14 mouse cellular contexts compared by ENCODE assay signal in the genomic region with DNA sequence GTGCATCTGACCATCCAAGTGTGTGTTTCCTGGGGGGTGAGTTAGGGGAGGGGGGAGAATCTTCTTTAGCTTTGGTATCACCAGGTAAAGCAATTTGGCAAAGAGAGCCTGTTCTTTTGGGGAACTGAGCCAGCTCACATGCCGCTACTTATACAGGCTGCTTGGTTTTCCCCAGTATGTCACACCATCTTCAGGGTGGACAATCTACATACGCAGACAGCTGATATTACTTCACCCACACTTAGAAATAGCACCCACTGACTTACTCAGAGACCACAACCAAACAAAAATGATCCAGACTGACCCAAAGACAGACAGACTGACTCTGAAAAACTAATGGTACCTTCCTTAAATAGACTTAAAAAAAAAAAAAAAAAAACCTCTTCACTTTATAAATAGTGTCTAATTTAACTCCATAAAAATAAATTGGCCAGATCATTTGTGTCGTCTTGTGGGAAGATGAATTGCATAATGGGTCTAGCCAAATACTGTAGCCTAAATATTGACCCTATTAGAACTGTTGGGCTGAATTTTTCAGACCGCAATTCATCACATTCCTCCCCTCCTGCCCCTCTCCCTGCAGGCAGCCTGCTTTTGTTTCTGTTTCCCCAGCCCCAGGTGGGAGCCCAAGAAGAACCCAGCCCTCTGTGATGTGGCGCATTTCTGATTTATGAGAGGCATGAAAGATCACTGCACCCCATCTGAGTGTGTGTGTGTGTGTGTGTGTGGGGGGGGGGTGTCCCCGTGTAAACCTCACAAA.
DNase-seq lines count a peak whose midpoint lies in the region; ATAC-seq and TF ChIP-seq lines count a peak whose summit lies in the region.
"Had no signal": no experiment of that assay in that cellular context is flagged by ENCODE, and none has a peak within 500 bp of the region (broad histone marks: within the 10 kb centered on the region; RNA-seq: fewer than 3 reads in every experiment).

No protein-coding gene starts in this region.

- H3K9ac ChIP-seq in hindbrain, embryonic 14.5 days = no peak overlapping the region
- no peak overlapping the region for H3K9ac ChIP-seq in neural tube, embryonic 15.5 days (replicated peaks)
- no peak overlapping the region for H3K9ac ChIP-seq in forebrain, embryonic 16.5 days (replicated peaks; ENCODE audit: low read depth, low read length)
- H3K9ac ChIP-seq: liver, embryonic 13.5 days had no signal

- H3K27me3 ChIP-seq in hindbrain, embryonic 10.5 days (ENCODE audit: insufficient read depth, poor library complexity, severe bottlenecking) = 0 out of 2 replicates have a peak, but pooled peaks cover 3% of the 10 kb centered on the region
- H3K27me3 ChIP-seq in hindbrain, embryonic 14.5 days (ENCODE audit: control insufficient read depth, insufficient read depth, low read length) = no peaks in the 10 kb centered on the region
- H3K27me3 ChIP-seq in neural tube, embryonic 15.5 days (replicated peaks) = no peaks in the 10 kb centered on the region
- H3K27me3 ChIP-seq in myocyte (ENCODE audit: control insufficient read depth, insufficient read depth, insufficient read length) = no peaks in the 10 kb centered on the region
- no peaks in the 10 kb centered on the region for H3K27me3 ChIP-seq in forebrain, embryonic 16.5 days (replicated peaks; ENCODE audit: control insufficient read depth, insufficient read depth, low read length)
- H3K27me3 ChIP-seq: liver, embryonic 13.5 days had no signal

- no peaks in the 10 kb centered on the region for H3K9me3 ChIP-seq in hindbrain, embryonic 10.5 days
- H3K9me3 ChIP-seq in hindbrain, embryonic 14.5 days (ENCODE audit: control insufficient read depth, low read length) = no peaks in the 10 kb centered on the region
- H3K9me3 ChIP-seq in neural tube, embryonic 15.5 days (replicated peaks) = no peaks in the 10 kb centered on the region
- H3K9me3 ChIP-seq in forebrain, embryonic 16.5 days (ENCODE audit: control insufficient read depth, low read length) = no peaks in the 10 kb centered on the region
- H3K9me3 ChIP-seq: liver, embryonic 13.5 days had no signal

- 43% methylated on average over 6 of the region's 6 CpGs for WGBS in hindbrain, embryonic 10.5 days
- WGBS in hindbrain, embryonic 14.5 days = 40% methylated on average over 6 of the region's 6 CpGs
- 36% methylated on average over 6 of the region's 6 CpGs for WGBS in neural tube, embryonic 15.5 days
- WGBS in forebrain, embryonic 16.5 days = 42% methylated on average over 6 of the region's 6 CpGs

- no peak for ATAC-seq in hindbrain, embryonic 14.5 days (ENCODE audit: low FRiP score)
- ATAC-seq in neural tube, embryonic 15.5 days (ENCODE audit: low FRiP score) = no peak
- ATAC-seq in forebrain, embryonic 16.5 days = no peak
- no peak for ATAC-seq in erythroblast, adult 5-6 weeks (replicated peaks; ENCODE audit: low FRiP score, poor library complexity, severe bottlenecking)
- ATAC-seq: inflammation-experienced regulatory T-cells, adult 6 months had no signal

- H3K79me2 ChIP-seq in myocyte (ENCODE audit: control insufficient read depth, insufficient read depth) = no peaks in the 10 kb centered on the region

- no peak overlapping the region for H3ac ChIP-seq in myocyte (ENCODE audit: control insufficient read depth, insufficient read length)

- H3K36me3 ChIP-seq in hindbrain, embryonic 10.5 days = no peaks in the 10 kb centered on the region
- no peaks in the 10 kb centered on the region for H3K36me3 ChIP-seq in hindbrain, embryonic 14.5 days (replicated peaks; ENCODE audit: control insufficient read depth, insufficient read depth)
- H3K36me3 ChIP-seq in neural tube, embryonic 15.5 days = no peaks in the 10 kb centered on the region
- H3K36me3 ChIP-seq in myocyte (ENCODE audit: control insufficient read depth, insufficient read depth) = no peaks in the 10 kb centered on the region
- H3K36me3 ChIP-seq in forebrain, embryonic 16.5 days (ENCODE audit: control insufficient read depth, insufficient read depth) = no peaks in the 10 kb centered on the region
- H3K36me3 ChIP-seq: liver, embryonic 13.5 days had no signal

- H3K4me3 ChIP-seq in hindbrain, embryonic 10.5 days = no peak overlapping the region
- H3K4me3 ChIP-seq in hindbrain, embryonic 14.5 days (replicated peaks; ENCODE audit: low read length) = no peak overlapping the region
- H3K4me3 ChIP-seq in neural tube, embryonic 15.5 days (replicated peaks) = no peak overlapping the region
- H3K4me3 ChIP-seq in myocyte = no peak overlapping the region
- H3K4me3 ChIP-seq in forebrain, embryonic 16.5 days (replicated peaks; ENCODE audit: low read length) = no peak overlapping the region
- H3K4me3 ChIP-seq: heart, adult 2 months; liver, embryonic 13.5 days had no signal

- peaks cover 5% of the 10 kb centered on the region for H3K4me1 ChIP-seq in hindbrain, embryonic 10.5 days (replicated peaks)
- H3K4me1 ChIP-seq in hindbrain, embryonic 14.5 days (replicated peaks; ENCODE audit: control insufficient read depth, insufficient read depth, low read length) = 0 out of 2 replicates have a peak, but pooled peaks cover 5% of the 10 kb centered on the region
- H3K4me1 ChIP-seq in neural tube, embryonic 15.5 days = no peaks in the 10 kb centered on the region; the same call in 1 of the 2 replicates
- no peaks in the 10 kb centered on the region; the same call in 1 of the 2 replicates for H3K4me1 ChIP-seq in forebrain, embryonic 16.5 days (replicated peaks; ENCODE audit: control insufficient read depth, insufficient read depth, low read length)

- peak overlapping the region; percentile 23; the same call in 1 of the 2 replicates for H3K27ac ChIP-seq in hindbrain, embryonic 10.5 days
- H3K27ac ChIP-seq in hindbrain, embryonic 14.5 days = no peak overlapping the region
- H3K27ac ChIP-seq in neural tube, embryonic 15.5 days (replicated peaks) = no peak overlapping the region
- no peak overlapping the region for H3K27ac ChIP-seq in forebrain, embryonic 16.5 days (ENCODE audit: low read length)
- H3K27ac ChIP-seq: heart, adult 2 months; liver, embryonic 13.5 days had no signal

- DNase-seq in hindbrain, embryonic 10.5 days (ENCODE audit: low spot score) = peak; percentile 22
- no peak for DNase-seq in hindbrain, embryonic 14.5 days (ENCODE audit: low spot score)
- DNase-seq in neural tube, embryonic 10.5 days (ENCODE audit: extremely low spot score, low spot score) = peak; percentile 24
- no peak for DNase-seq in right cerebral cortex, postnatal 14 days
- DNase-seq: B cell, adult 2 months; cerebellum, adult 8-10 months; heart, adult 2 months; heart, postnatal 10 days; liver, embryonic 13.5 days had no signal

- H3K4me2 ChIP-seq in hindbrain, embryonic 14.5 days (replicated peaks) = no peak overlapping the region
- H3K4me2 ChIP-seq in neural tube, embryonic 15.5 days = no peak overlapping the region
- H3K4me2 ChIP-seq in myocyte (ENCODE audit: low read depth) = peak overlapping the region; percentile 43
- no peak overlapping the region for H3K4me2 ChIP-seq in forebrain, embryonic 16.5 days (ENCODE audit: low read length)
- H3K4me2 ChIP-seq: liver, embryonic 13.5 days had no signal

- TF ChIP-seq POLR2A in myocyte (IDR thresholded peaks at IDR 0.05; ENCODE audit: insufficient read length, low read depth) = no peak

TF ChIP-seq in myocyte, 11 proteins besides CTCF, POLR2A, EP300 and RAD21:
- TF ChIP-seq MYOG (IDR thresholded peaks at IDR 0.05; ENCODE audit: control insufficient read depth in 1 of 3, insufficient read depth in 1 of 3, insufficient read length in 2 of 3, low read depth in 2 of 3) (no peak), MYOD1 (IDR thresholded peaks at IDR 0.05; ENCODE audit: control insufficient read depth in 1 of 3, insufficient read length in 2 of 3, low read depth in 2 of 3) (peak in 2 of 3 experiments; percentile 26 to 51), MAX (IDR thresholded peaks at IDR 0.05; ENCODE audit: low read depth) (no peak)
TF ChIP-seq in myocyte: peak in this region for 1.

Comparison
In these comparisons a context has a peak if more than half of its experiments do, and no peak if none do; other contexts are left out.
1. DNase-seq: peak in hindbrain, embryonic 10.5 days (single experiment) and neural tube, embryonic 10.5 days (single experiment); none in hindbrain, embryonic 14.5 days (single experiment) and right cerebral cortex, postnatal 14 days (single experiment).